23 mouse cellular contexts compared by ENCODE assay signal in genomic region chr6:12385591-12385990, GRCm38 (mm10).
A peak's percentile ranks its signal among the peaks of the same experiment; 100 is the strongest.
DNase-seq lines count a peak whose midpoint lies in the region; ATAC-seq and TF ChIP-seq lines count a peak whose summit lies in the region.
"Had no signal": no experiment of that assay in that cellular context is flagged by ENCODE, and none has a peak within 500 bp of the region (broad histone marks: within the 10 kb centered on the region; RNA-seq: fewer than 3 reads in every experiment).

No protein-coding gene starts in this region.

- peak; percentile 37; the same call in 1 of the 2 replicates for TF ChIP-seq EP300 in lung, postnatal 0 days (IDR thresholded peaks at IDR 0.05)

- H3K36me3 ChIP-seq in forebrain, embryonic 14.5 days (ENCODE audit: control insufficient read depth, insufficient read depth, low read length), result no peaks in the 10 kb centered on the region
- H3K36me3 ChIP-seq in forebrain, embryonic 10.5 days (replicated peaks), result no peaks in the 10 kb centered on the region
- H3K36me3 ChIP-seq in lung, postnatal 0 days (ENCODE audit: insufficient read depth, low read length), result no peaks in the 10 kb centered on the region
- H3K36me3 ChIP-seq: embryonic facial prominence, embryonic 12.5 days; embryonic facial prominence, embryonic 15.5 days; forebrain, embryonic 12.5 days; hindbrain, embryonic 12.5 days had no signal

- H3K27me3 ChIP-seq in forebrain, embryonic 14.5 days (replicated peaks; ENCODE audit: control insufficient read depth, insufficient read depth, low read length), result no peaks in the 10 kb centered on the region
- no peaks in the 10 kb centered on the region for H3K27me3 ChIP-seq in forebrain, embryonic 10.5 days (ENCODE audit: poor library complexity, severe bottlenecking)
- no peaks in the 10 kb centered on the region for H3K27me3 ChIP-seq in lung, postnatal 0 days (replicated peaks; ENCODE audit: insufficient read depth, low read length)
- H3K27me3 ChIP-seq: embryonic facial prominence, embryonic 12.5 days; embryonic facial prominence, embryonic 15.5 days; forebrain, embryonic 12.5 days; hindbrain, embryonic 12.5 days had no signal

- TF ChIP-seq CTCF in layer of hippocampus, adult 2 months (conservative IDR thresholded peaks at IDR 0.05), result no peak
- TF ChIP-seq CTCF in lung, postnatal 0 days (IDR thresholded peaks at IDR 0.05), result no peak

- no peak overlapping the region for H3K4me2 ChIP-seq in forebrain, embryonic 14.5 days (ENCODE audit: low read length)
- no peak overlapping the region for H3K4me2 ChIP-seq in lung, postnatal 0 days (replicated peaks; ENCODE audit: low read depth, low read length)
- H3K4me2 ChIP-seq: embryonic facial prominence, embryonic 12.5 days; embryonic facial prominence, embryonic 15.5 days; forebrain, embryonic 12.5 days; heart, embryonic 11.5 days; hindbrain, embryonic 12.5 days had no signal

- WGBS in forebrain, embryonic 14.5 days, result 88% methylated on average over 3 of the region's 3 CpGs
- WGBS in forebrain, embryonic 10.5 days, result 90% methylated on average over 3 of the region's 3 CpGs
- WGBS in lung, postnatal 0 days, result 41% methylated on average over 3 of the region's 3 CpGs

- H3K4me1 ChIP-seq in forebrain, embryonic 14.5 days (ENCODE audit: control insufficient read depth, insufficient read depth, low read length), result 0 out of 2 replicates have a peak, but pooled peaks cover 2% of the 10 kb centered on the region
- no peaks in the 10 kb centered on the region for H3K4me1 ChIP-seq in forebrain, embryonic 10.5 days
- no peaks in the 10 kb centered on the region for H3K4me1 ChIP-seq in lung, postnatal 0 days (ENCODE audit: insufficient read depth, low read depth, low read length)
- H3K4me1 ChIP-seq: embryonic facial prominence, embryonic 12.5 days; embryonic facial prominence, embryonic 15.5 days; forebrain, embryonic 12.5 days; hindbrain, embryonic 12.5 days had no signal

- no peak overlapping the region for H3K9ac ChIP-seq in forebrain, embryonic 14.5 days (ENCODE audit: low read length)
- no peak overlapping the region for H3K9ac ChIP-seq in lung, postnatal 0 days (replicated peaks; ENCODE audit: low read depth)
- H3K9ac ChIP-seq: embryonic facial prominence, embryonic 12.5 days; embryonic facial prominence, embryonic 15.5 days; forebrain, embryonic 12.5 days; hindbrain, embryonic 12.5 days had no signal

- no peak overlapping the region for H3K4me3 ChIP-seq in forebrain, embryonic 14.5 days (ENCODE audit: low read depth, low read length)
- no peak overlapping the region for H3K4me3 ChIP-seq in forebrain, embryonic 10.5 days
- no peak overlapping the region for H3K4me3 ChIP-seq in layer of hippocampus, adult 2 months
- no peak overlapping the region for H3K4me3 ChIP-seq in lung, postnatal 0 days (ENCODE audit: low read depth, low read length)
- H3K4me3 ChIP-seq: embryonic facial prominence, embryonic 12.5 days; embryonic facial prominence, embryonic 15.5 days; forebrain, embryonic 12.5 days; gastrocnemius, adult 2 months; hindbrain, embryonic 12.5 days had no signal

- DNase-seq in forebrain, embryonic 14.5 days (ENCODE audit: low spot score), result peak; percentile 19
- DNase-seq in forebrain, embryonic 10.5 days (ENCODE audit: extremely low spot score, low spot score), result no peak
- peak in 1 of 2 experiments; percentile 37 for DNase-seq in layer of hippocampus, adult 2 months (ENCODE audit: low spot score in 2 of 2)
- DNase-seq in layer of hippocampus, postnatal 10 days (ENCODE audit: low spot score in 2 of 2), result no peak
- no peak for DNase-seq in lung, postnatal 0 days (ENCODE audit: low spot score)
- DNase-seq in lung, postnatal 36 days, result no peak
- DNase-seq: adrenal gland, adult 8-10 months; adrenal gland, postnatal 25 days; cerebellum, adult 11 months; cerebellum, adult 2 months; cerebellum, adult 9-11 months; cerebellum, postnatal 25 days; gastrocnemius, adult 2 months; gastrocnemius, postnatal 14 days; heart, adult 11 months had no signal

- no peaks in the 10 kb centered on the region for H3K9me3 ChIP-seq in forebrain, embryonic 14.5 days (replicated peaks; ENCODE audit: control insufficient read depth, low read length)
- no peaks in the 10 kb centered on the region for H3K9me3 ChIP-seq in forebrain, embryonic 10.5 days
- H3K9me3 ChIP-seq in lung, postnatal 0 days (ENCODE audit: low read length), result no peaks in the 10 kb centered on the region
- H3K9me3 ChIP-seq: embryonic facial prominence, embryonic 12.5 days; embryonic facial prominence, embryonic 15.5 days; forebrain, embryonic 12.5 days; hindbrain, embryonic 12.5 days had no signal

- no peak overlapping the region for H3K27ac ChIP-seq in forebrain, embryonic 14.5 days (ENCODE audit: low read depth, low read length)
- no peak overlapping the region for H3K27ac ChIP-seq in forebrain, embryonic 10.5 days
- H3K27ac ChIP-seq in layer of hippocampus, adult 2 months, result peak overlapping the region; percentile 43; the same call in 1 of the 2 replicates
- no peak overlapping the region for H3K27ac ChIP-seq in lung, postnatal 0 days (ENCODE audit: low read length)
- H3K27ac ChIP-seq: embryonic facial prominence, embryonic 12.5 days; embryonic facial prominence, embryonic 15.5 days; forebrain, embryonic 12.5 days; gastrocnemius, adult 2 months; hindbrain, embryonic 12.5 days had no signal

- no peak for ATAC-seq in forebrain, embryonic 14.5 days
- ATAC-seq in lung, postnatal 0 days, result no peak
- ATAC-seq in megakaryocyte progenitor cell, adult 5-6 weeks (replicated peaks; ENCODE audit: poor library complexity), result no peak
- ATAC-seq: activated CD4-positive, CD25-positive, alpha-beta regulatory T cell, adult 4 months; hindbrain, embryonic 16.5 days had no signal
